Mouse (Mus musculus): Measurements from ENCODE around the gene Sgsm2. TPM values are rescaled to one million over a fixed set of nuclear protein-coding genes. Genes with fewer than 3 reads are reported as not detected.

Sgsm2 gene
- polyA plus RNA-seq (2012; rRNA removed): 18.5 and 18.8 TPM in 2 replicates

GRCm38 (mm10) chr11:74896901-74897677, at the start of gene Sgsm2:
TSS of gene Sgsm2 (minus strand) at chr11:74897060.

GRCm38 (mm10) chr11:74925577-74926387, 28.9 kb upstream of the Sgsm2 start, which contains the start of the genes Smg6 and Srr:
TSS of gene Smg6 (plus strand) at chr11:74925823.
TSS of gene Srr (minus strand) at chr11:74925948.

GRCm38 (mm10) chr11:74897678-74898516, 1.0 kb upstream of the Sgsm2 start, which contains the start of gene Tsr1:
TSS of gene Tsr1 (plus strand) at chr11:74898071.

GRCm38 (mm10) chr11:74830256-74831161, 66.4 kb downstream of the Sgsm2 start, which contains the start of gene Mnt:
TSS of gene Mnt (plus strand) at chr11:74830920.

Other genes with a start within 250 kb of the Sgsm2 start
- 25.6 and 30.1 TPM in 2 replicates for gene Cluh, start 247.6 kb downstream of the Sgsm2 start, polyA plus RNA-seq (2012; rRNA removed)
- gene Pafah1b1, start 172.4 kb downstream of the Sgsm2 start, polyA plus RNA-seq (2012; rRNA removed): 64.5 and 88.4 TPM in 2 replicates
- gene Mettl16, start 126.2 kb downstream of the Sgsm2 start, polyA plus RNA-seq (2012; rRNA removed): 25.0 and 49.2 TPM in 2 replicates
- gene Mnt, start 66.1 kb downstream of the Sgsm2 start, polyA plus RNA-seq (2012; rRNA removed): 15.4 and 17.5 TPM in 2 replicates
- gene Tsr1, start 1.0 kb upstream of the Sgsm2 start, polyA plus RNA-seq (2012; rRNA removed): 38.5 and 45.0 TPM in 2 replicates
- 32.3 and 36.0 TPM in 2 replicates for gene Smg6, start 28.8 kb upstream of the Sgsm2 start, polyA plus RNA-seq (2012; rRNA removed)
- gene Srr, start 28.9 kb upstream of the Sgsm2 start, polyA plus RNA-seq (2012; rRNA removed): 16.3 and 22.2 TPM in 2 replicates